Mouse (Mus musculus): ENCODE data around the gene Prkd2.

DNA sequence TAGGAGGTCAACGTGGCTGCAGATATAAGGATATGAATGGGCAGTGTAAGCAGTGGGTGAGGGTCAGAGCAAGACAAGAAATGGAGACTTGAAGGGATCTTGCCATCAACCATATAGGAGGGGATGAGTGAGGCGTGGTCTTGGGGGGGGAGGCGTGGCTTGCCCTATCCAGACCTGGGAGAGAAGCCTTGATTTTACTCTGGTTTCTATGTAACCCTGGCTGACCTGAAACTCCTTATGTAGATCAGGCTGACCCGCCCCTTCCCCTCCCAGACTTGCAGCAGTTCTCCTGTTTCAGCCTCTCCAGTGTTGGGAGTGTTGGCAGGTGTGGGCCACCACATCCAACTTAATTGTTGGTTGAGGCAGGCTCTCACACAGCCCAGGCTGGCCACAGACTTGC lies 41.6 kb downstream of the Prkd2 start:
- TF ChIP-seq POLR2A (IDR thresholded peaks at IDR 0.05; ENCODE audit: insufficient read length, low read depth), result no peak
- no peak for TF ChIP-seq TCF12 (IDR thresholded peaks at IDR 0.05; ENCODE audit: insufficient read depth, poor library complexity, severe bottlenecking)
- TF ChIP-seq USF1 (IDR thresholded peaks at IDR 0.05; ENCODE audit: low read depth), result no peak
- no peak for TF ChIP-seq MYOD1 (IDR thresholded peaks at IDR 0.05; ENCODE audit: control insufficient read depth in 1 of 3, insufficient read length in 2 of 3, low read depth in 2 of 3)
- TF ChIP-seq MYOG (IDR thresholded peaks at IDR 0.05; ENCODE audit: control insufficient read depth in 1 of 3, insufficient read depth in 1 of 3, insufficient read length in 2 of 3, low read depth in 2 of 3), result no peak
- TF ChIP-seq SRF (IDR thresholded peaks at IDR 0.05; ENCODE audit: control insufficient read depth, insufficient read length, low read depth), result no peak
